Mouse (Mus musculus) MEL (cell line): ENCODE results near the gene Olfr12. TPM values are rescaled to one million over a fixed set of nuclear protein-coding genes. Genes with fewer than 3 reads are reported as not detected.
A peak's percentile ranks its signal among the peaks of the same experiment; 100 is the strongest.

Experiments
- DNase-seq: peaks from one replicate; pipeline ENCODE4 v3.0.0; 2011; ENCODE audit warnings: low read depth, low spot score
- H3K27ac ChIP-seq: 2 replicates; pipeline ENCODE4 v1.5.1; 2012; ENCODE audit warnings: low read depth, mild to moderate bottlenecking, control low read depth, low read length, moderate library complexity; ENCODE audit not compliant: control insufficient read depth
- H3K27me3 ChIP-seq, 2 experiments: fragments of 150-350 bp in 1 of 2; sonication (generic) in 1 of 2; 2 replicates each; pipeline ENCODE4 v1.6.1; 2012; ENCODE audit warnings: low read length in 2 of 2, mild to moderate bottlenecking in 2 of 2, improper control_type of control experiment in 1 of 2, moderate library complexity in 1 of 2; ENCODE audit not compliant: insufficient read depth in 2 of 2, control insufficient read depth in 1 of 2
- H3K36me3 ChIP-seq, 2 experiments: 2 replicates each; pipeline ENCODE4 v1.6.1; 2012 to 2014; ENCODE audit warnings: low read length in 2 of 2, improper control_type of control experiment in 1 of 2, inconsistent platforms in 1 of 2, mild to moderate bottlenecking in 1 of 2; ENCODE audit not compliant: insufficient read depth in 2 of 2, control insufficient read depth in 1 of 2
- H3K4me1 ChIP-seq, 2 experiments: fragments of 150-350 bp in 1 of 2; sonication (generic) in 1 of 2; 2 replicates each; pipeline ENCODE4 v1.6.1; 2012; ENCODE audit warnings: low read length in 2 of 2, improper control_type of control experiment in 1 of 2, mild to moderate bottlenecking in 1 of 2; ENCODE audit not compliant: insufficient read depth in 2 of 2, control insufficient read depth in 1 of 2
- H3K4me3 ChIP-seq, 2 experiments: fragments of 150-350 bp in 1 of 2; sonication (generic) in 1 of 2; 2 replicates each; pipeline ENCODE4 v1.5.1; 2012; ENCODE audit warnings: low read depth in 2 of 2, low read length in 2 of 2, mild to moderate bottlenecking in 2 of 2, moderate library complexity in 2 of 2, control low read depth in 1 of 2, improper control_type of control experiment in 1 of 2; ENCODE audit not compliant: control insufficient read depth in 1 of 2, insufficient read depth in 1 of 2
- H3K79me2 ChIP-seq: 2 replicates; pipeline ENCODE4 v1.6.1; 2012; ENCODE audit warnings: mild to moderate bottlenecking, low read length, moderate library complexity; ENCODE audit not compliant: control insufficient read depth, poor library complexity, insufficient read depth
- H3K9ac ChIP-seq: 2 replicates; pipeline ENCODE4 v1.6.1; 2012; ENCODE audit warnings: low read depth, mild to moderate bottlenecking, control low read depth, low read length, moderate library complexity; ENCODE audit not compliant: control insufficient read depth, poor library complexity, severe bottlenecking
- H3K9me3 ChIP-seq: fragments of 150-350 bp; sonication (generic); replicated peaks from 2 replicates; pipeline ENCODE4 v1.6.1; 2012; ENCODE audit warnings: mild to moderate bottlenecking, low read length, improper control_type of control experiment, moderate library complexity; ENCODE audit not compliant: insufficient read depth
- CHD1 ChIP-seq: IDR thresholded peaks from 2 replicates; pipeline ENCODE4 v1.6.1; 2012; ENCODE audit warnings: low read depth, mild to moderate bottlenecking, inconsistent platforms, low read length, improper control_type of control experiment
- CHD2 ChIP-seq: IDR thresholded peaks from 2 replicates; pipeline ENCODE4 v1.6.1; 2011; ENCODE audit warnings: low read length, improper control_type of control experiment
- CTCF ChIP-seq, 3 experiments: IDR thresholded peaks in 2 of 3; conservative IDR thresholded peaks in 1 of 3; 2 replicates each; pipeline ENCODE4 v1.5.1; 2011 to 2012; ENCODE audit warnings: low read length in 3 of 3, low read depth in 2 of 3, mild to moderate bottlenecking in 2 of 3, improper control_type of control experiment in 1 of 3, inconsistent platforms in 1 of 3, mixed read lengths in 1 of 3, moderate library complexity in 1 of 3; ENCODE audit not compliant: control insufficient read depth in 1 of 3, insufficient read depth in 1 of 3, poor library complexity in 1 of 3, severe bottlenecking in 1 of 3
- E2F4 ChIP-seq: IDR thresholded peaks from 2 replicates; pipeline ENCODE4 v1.6.1; 2011; ENCODE audit warnings: low read depth, low read length, improper control_type of control experiment, borderline replicate concordance
- ELF1 ChIP-seq: IDR thresholded peaks from 2 replicates; pipeline ENCODE4 v1.6.1; 2014; ENCODE audit warnings: low read depth, mild to moderate bottlenecking, inconsistent platforms, low read length, improper control_type of control experiment, moderate library complexity
- EP300 ChIP-seq, 2 experiments: IDR thresholded peaks; 2 replicates each; pipeline ENCODE4 v1.6.1; 2011; ENCODE audit warnings: improper control_type of control experiment in 2 of 2, low read length in 2 of 2, low read depth in 1 of 2, mild to moderate bottlenecking in 1 of 2
- ETS1 ChIP-seq: IDR thresholded peaks from 2 replicates; pipeline ENCODE4 v1.6.1; 2012; ENCODE audit warnings: low read depth, mild to moderate bottlenecking, inconsistent platforms, low read length, improper control_type of control experiment, moderate library complexity
- GATA1 ChIP-seq: IDR thresholded peaks from 2 replicates; pipeline ENCODE4 v1.6.1; 2011; ENCODE audit warnings: low read depth, low read length, improper control_type of control experiment
- JUND ChIP-seq: IDR thresholded peaks from 2 replicates; pipeline ENCODE4 v1.6.1; 2011; ENCODE audit warnings: low read depth, mild to moderate bottlenecking, improper control_type of control experiment, low read length
- MAFK ChIP-seq: IDR thresholded peaks from 2 replicates; pipeline ENCODE4 v1.6.1; 2011; ENCODE audit warnings: low read depth, mild to moderate bottlenecking, low read length, improper control_type of control experiment, borderline replicate concordance
- MAX ChIP-seq: IDR thresholded peaks from 2 replicates; pipeline ENCODE4 v1.6.1; 2011; ENCODE audit warnings: low read length, improper control_type of control experiment
- MAZ ChIP-seq: IDR thresholded peaks from 2 replicates; pipeline ENCODE4 v1.6.1; 2012; ENCODE audit warnings: low read depth, mild to moderate bottlenecking, inconsistent platforms, low read length, improper control_type of control experiment
- MEF2A ChIP-seq: IDR thresholded peaks from 2 replicates; pipeline ENCODE4 v1.6.1; 2014; ENCODE audit warnings: low read depth, mild to moderate bottlenecking, inconsistent platforms, low read length, improper control_type of control experiment; ENCODE audit not compliant: poor library complexity, insufficient replicate concordance, severe bottlenecking; ENCODE audit errors: extremely low read depth
- MXI1 ChIP-seq: IDR thresholded peaks from 2 replicates; pipeline ENCODE4 v1.6.1; 2011; ENCODE audit warnings: mild to moderate bottlenecking, low read depth, low read length, improper control_type of control experiment
- MYC ChIP-seq: IDR thresholded peaks from 2 replicates; pipeline ENCODE4 v1.6.1; 2011; ENCODE audit warnings: low read depth, mild to moderate bottlenecking, low read length, improper control_type of control experiment, moderate library complexity
- NELFE ChIP-seq: IDR thresholded peaks from 2 replicates; pipeline ENCODE4 v1.6.1; 2011; ENCODE audit warnings: low read depth, low read length, improper control_type of control experiment
- NRF1 ChIP-seq: IDR thresholded peaks from 2 replicates; pipeline ENCODE4 v1.6.1; 2014; ENCODE audit warnings: low read depth, mild to moderate bottlenecking, inconsistent platforms, low read length, improper control_type of control experiment, moderate library complexity; ENCODE audit not compliant: poor library complexity, insufficient read depth, severe bottlenecking
- POLR2A ChIP-seq, 2 experiments: IDR thresholded peaks; 2 replicates each; pipeline ENCODE4 v1.6.1; 2011 to 2012; ENCODE audit warnings: low read length in 2 of 2, mild to moderate bottlenecking in 2 of 2, control low read depth in 1 of 2, improper control_type of control experiment in 1 of 2, low read depth in 1 of 2, moderate library complexity in 1 of 2; ENCODE audit not compliant: control insufficient read depth in 1 of 2, insufficient read depth in 1 of 2, poor library complexity in 1 of 2
- POLR2AphosphoS2 ChIP-seq: IDR thresholded peaks from 2 replicates; pipeline ENCODE4 v1.6.1; 2011; ENCODE audit warnings: low read length, improper control_type of control experiment
- POLR2AphosphoS5 ChIP-seq: IDR thresholded peaks from 2 replicates; pipeline ENCODE4 v1.6.1; 2012; ENCODE audit warnings: low read depth, borderline replicate concordance, mild to moderate bottlenecking, inconsistent platforms, low read length, moderate library complexity, mixed read lengths
- RAD21 ChIP-seq: IDR thresholded peaks from 2 replicates; pipeline ENCODE4 v1.6.1; 2011; ENCODE audit warnings: mild to moderate bottlenecking, low read depth, low read length, improper control_type of control experiment
- RCOR1 ChIP-seq: IDR thresholded peaks from 2 replicates; pipeline ENCODE4 v1.6.1; 2012; ENCODE audit warnings: low read depth, mild to moderate bottlenecking, inconsistent platforms, low read length, improper control_type of control experiment
- SIN3A ChIP-seq: IDR thresholded peaks from 2 replicates; pipeline ENCODE4 v1.6.1; 2012; ENCODE audit warnings: low read length, improper control_type of control experiment, inconsistent platforms
- SMC3 ChIP-seq: IDR thresholded peaks from 2 replicates; pipeline ENCODE4 v1.6.1; 2011; ENCODE audit warnings: low read depth, low read length, improper control_type of control experiment
- TAL1 ChIP-seq: IDR thresholded peaks from 2 replicates; pipeline ENCODE4 v1.6.1; 2012; ENCODE audit warnings: mild to moderate bottlenecking, inconsistent platforms, low read length, moderate library complexity, mixed read lengths
- TBP ChIP-seq: IDR thresholded peaks from 2 replicates; pipeline ENCODE4 v1.8.0; 2011; ENCODE audit warnings: low read depth, low read length, improper control_type of control experiment
- TCF12 ChIP-seq: IDR thresholded peaks from 2 replicates; pipeline ENCODE4 v1.6.1; 2014; ENCODE audit warnings: low read depth, mild to moderate bottlenecking, inconsistent platforms, low read length, improper control_type of control experiment, moderate library complexity
- UBTF ChIP-seq: IDR thresholded peaks from 2 replicates; pipeline ENCODE4 v1.6.1; 2012; ENCODE audit warnings: low read depth, mild to moderate bottlenecking, inconsistent platforms, low read length, improper control_type of control experiment, moderate library complexity, borderline replicate concordance; ENCODE audit not compliant: insufficient read depth
- USF2 ChIP-seq, 2 experiments: IDR thresholded peaks; 2 replicates each; pipeline ENCODE4 v1.6.1; 2011 to 2012; ENCODE audit warnings: improper control_type of control experiment in 2 of 2, low read length in 2 of 2, borderline replicate concordance in 1 of 2, inconsistent platforms in 1 of 2, low read depth in 1 of 2, mild to moderate bottlenecking in 1 of 2; ENCODE audit not compliant: insufficient read depth in 1 of 2
- ZC3H11A ChIP-seq: IDR thresholded peaks from 2 replicates; pipeline ENCODE4 v1.6.1; 2012; ENCODE audit warnings: low read depth, mild to moderate bottlenecking, inconsistent platforms, low read length, improper control_type of control experiment
- ZKSCAN1 ChIP-seq: IDR thresholded peaks from 2 replicates; pipeline ENCODE4 v1.6.1; 2012; ENCODE audit warnings: low read depth, mild to moderate bottlenecking, inconsistent platforms, low read length, improper control_type of control experiment, moderate library complexity
- ZMIZ1 ChIP-seq: IDR thresholded peaks from 2 replicates; pipeline ENCODE4 v1.6.1; 2012; ENCODE audit warnings: low read depth, mild to moderate bottlenecking, inconsistent platforms, low read length, improper control_type of control experiment, moderate library complexity
- ZNF384 ChIP-seq: IDR thresholded peaks from 2 replicates; pipeline ENCODE4 v1.6.1; 2012; ENCODE audit warnings: low read depth, mild to moderate bottlenecking, inconsistent platforms, low read length, improper control_type of control experiment
- polyA plus RNA-seq, 2 experiments: library from polyadenylated mRNA; stranded (reverse) in 1 of 2; unstranded in 1 of 2; fragments of >175 nt in 1 of 2; fragments of >200 nt in 1 of 2; gene quantifications; 2 replicates each; pipeline versions ENCODE4 v1.2.1 to v1.2.4; 2012; ENCODE audit warnings: low replicate concordance in 2 of 2, low read depth in 1 of 2; ENCODE audit not compliant: insufficient read length in 2 of 2, insufficient read depth in 1 of 2, missing spikeins in 1 of 2
- total RNA-seq: library from RNA; depleted of rRNA; stranded (reverse); fragments of 300-350 nt; gene quantifications from 2 replicates; pipeline ENCODE4 v1.2.3, GENCODE M21; 2012

Gene Olfr12
- total and polyA plus RNA-seq, 3 experiments = not detected

DNA sequence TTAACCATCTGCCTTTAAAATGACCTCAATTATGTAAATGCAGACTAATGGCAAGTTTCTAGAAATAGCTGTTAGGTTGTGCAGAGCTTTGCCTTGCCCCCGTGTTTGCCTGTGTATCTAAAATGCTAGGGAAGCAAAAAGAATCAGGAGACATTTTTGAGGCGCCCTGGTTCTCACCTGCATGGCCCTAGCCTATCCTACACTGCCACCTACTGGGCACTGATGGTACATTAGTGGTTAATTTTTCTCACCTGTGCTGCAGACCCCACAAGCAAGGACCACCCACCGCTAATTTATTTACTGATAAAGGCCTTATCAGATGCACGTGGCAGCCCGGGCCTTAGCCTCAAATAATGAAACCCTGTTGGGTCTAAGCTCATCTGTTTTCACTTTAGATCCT lies 6.6 kb upstream of the Olfr12 start:
- H3K27ac ChIP-seq = no peak overlapping the region
- no peaks in the 10 kb centered on the region for H3K9me3 ChIP-seq
- peaks cover 0 to 3% of the 10 kb centered on the region in 2 experiments; a peak in 2 of 4 replicates for H3K27me3 ChIP-seq
- no peak overlapping the region for H3K9ac ChIP-seq
- no peaks in the 10 kb centered on the region for H3K79me2 ChIP-seq
- no peaks in the 10 kb centered on the region for H3K4me1 ChIP-seq
- peak; percentile 75 for DNase-seq
- no peaks in the 10 kb centered on the region for H3K36me3 ChIP-seq
- no peak for TF ChIP-seq E2F4
- no peak for TF ChIP-seq RCOR1
- peak; percentile 97 for TF ChIP-seq RAD21
- no peak for TF ChIP-seq MEF2A
- TF ChIP-seq POLR2AphosphoS2 = no peak
- no peak for TF ChIP-seq MAFK
- TF ChIP-seq ZMIZ1 = no peak
- no peak for TF ChIP-seq NRF1
- TF ChIP-seq POLR2A (IDR thresholded peaks at IDR 0.05; ENCODE audit: control insufficient read depth in 1 of 2, insufficient read depth in 1 of 2, low read depth in 1 of 2, low read length in 2 of 2, poor library complexity in 1 of 2) = no peak
- TF ChIP-seq ZKSCAN1 = no peak
- no peak for TF ChIP-seq NELFE
- TF ChIP-seq CTCF (IDR thresholded peaks at IDR 0.05 in 2 of 3, conservative IDR thresholded peaks at IDR 0.05 in 1 of 3; ENCODE audit: control insufficient read depth in 1 of 3, insufficient read depth in 1 of 3, low read depth in 2 of 3, low read length in 3 of 3, poor library complexity in 1 of 3, severe bottlenecking in 1 of 3) = peak; percentile 88 to 99 (median 94)
- no peak for TF ChIP-seq MAX
- no peak for TF ChIP-seq TBP
- no peak for TF ChIP-seq POLR2AphosphoS5
- 0 out of 2 replicates have a peak, but pooled peaks have one; percentile 29 for TF ChIP-seq GATA1
- no peak for TF ChIP-seq ELF1
- no peak for TF ChIP-seq MAZ
- TF ChIP-seq MXI1 = no peak
- TF ChIP-seq EP300 (IDR thresholded peaks at IDR 0.05; ENCODE audit: low read depth in 1 of 2, low read length in 2 of 2) = no peak
- peak; percentile 79 for TF ChIP-seq SMC3
- no peak for TF ChIP-seq USF2 (IDR thresholded peaks at IDR 0.05; ENCODE audit: borderline replicate concordance in 1 of 2, insufficient read depth in 1 of 2, low read depth in 1 of 2, low read length in 2 of 2)
- TF ChIP-seq UBTF = no peak
- no peak for TF ChIP-seq TCF12
- no peak for TF ChIP-seq ETS1
- TF ChIP-seq MYC = no peak
- TF ChIP-seq ZC3H11A = peak; percentile 82
- no peak for TF ChIP-seq TAL1
- no peak for TF ChIP-seq CHD1
- TF ChIP-seq CHD2 = no peak
- TF ChIP-seq ZNF384 = no peak
- no peak for TF ChIP-seq JUND
- TF ChIP-seq SIN3A = no peak
- H3K4me3 ChIP-seq = no peak overlapping the region
